Mouse (Mus musculus) CD4-positive naive resting alpha-beta T cell, adult 57 days (primary cell): Measurements from ENCODE around the gene Polr2b. TPM values are rescaled to one million over a fixed set of nuclear protein-coding genes. Genes with fewer than 3 reads are reported as not detected.

Source experiments
- total RNA-seq: library from RNA; stranded (reverse); gene quantifications from one replicate; pipeline ENCODE4 v1.2.4, GENCODE M21; 2023

Polr2b gene
- 42.7 TPM for total RNA-seq

GRCm38 (mm10) chr5:77309924-77310772 lies at the start of gene Polr2b, which contains the start of gene Noa1:
Polr2b (plus strand) TSS chr5:77310147.
Noa1 (minus strand) TSS chr5:77310084.

GRCm38 (mm10) chr5:77265081-77265670 lies 44.8 kb upstream of the Polr2b start, which contains the start of gene Rest:
Rest (plus strand) TSS chr5:77265491.

Other genes with a start within 250 kb of the Polr2b start
- 19.6 TPM for gene Hopx, start 195.0 kb upstream of the Polr2b start, total RNA-seq
- not detected for gene Spink2, start 98.7 kb upstream of the Polr2b start, total RNA-seq
- 30.6 TPM for gene Rest, start 44.7 kb upstream of the Polr2b start, total RNA-seq
- 22.6 TPM for gene Noa1, start 63 bp upstream of the Polr2b start, total RNA-seq
- gene Igfbp7, start 97.9 kb downstream of the Polr2b start, total RNA-seq: 7.3 TPM